Mouse (Mus musculus): ENCODE measurements around the gene Tceal9.

- no peak for TF ChIP-seq CTCF (IDR thresholded peaks at IDR 0.05; ENCODE audit: low read depth, low read length)
- no peak for TF ChIP-seq POLR2A (IDR thresholded peaks at IDR 0.05; ENCODE audit: extremely low read depth, insufficient read depth, low read length)
Measured at GRCm38 (mm10) chrX:136279410-136279809, 34.5 kb downstream of the Tceal9 start.
